Mouse (Mus musculus) ES-E14 (cell line): Measurements from ENCODE around the gene Gm29735. TPM values are rescaled to one million over a fixed set of nuclear protein-coding genes. Genes with fewer than 3 reads are reported as not detected.
"Not testable (repeated sequence)": the region's sequence is repeated elsewhere in the genome, so short reads cannot be mapped to it uniquely, and the experiment has no call there.

Source experiments
- DNase-seq: peaks from one replicate; pipeline ENCODE4 v3.0.0-alpha.2; 2013; ENCODE audit warnings: low read depth, low spot score
- H3K27ac ChIP-seq: 2 replicates; pipeline ENCODE4 v1.5.1; 2012; ENCODE audit warnings: low read depth, mild to moderate bottlenecking, low read length, moderate library complexity, mixed read lengths; ENCODE audit not compliant: poor library complexity, insufficient read depth, severe bottlenecking
- H3K36me3 ChIP-seq: 2 replicates; pipeline ENCODE4 v1.6.1; 2012; ENCODE audit warnings: mild to moderate bottlenecking, low read length, moderate library complexity, mixed read lengths; ENCODE audit not compliant: control insufficient read depth, poor library complexity, insufficient read depth, severe bottlenecking
- H3K4me1 ChIP-seq, 2 experiments: fragments of 150-350 bp in 1 of 2; sonication (generic) in 1 of 2; 2 replicates each; pipeline ENCODE4 v1.6.1; 2012; ENCODE audit warnings: low read length in 2 of 2, mild to moderate bottlenecking in 1 of 2, mixed read lengths in 1 of 2; ENCODE audit not compliant: control insufficient read depth in 2 of 2, insufficient read depth in 2 of 2, poor library complexity in 1 of 2
- H3K4me3 ChIP-seq, 2 experiments: fragments of 150-350 bp in 1 of 2; sonication (generic) in 1 of 2; 2 replicates each; pipeline ENCODE4 v1.5.1; 2012; ENCODE audit warnings: low read length in 2 of 2, low read depth in 1 of 2, mild to moderate bottlenecking in 1 of 2, mixed read lengths in 1 of 2; ENCODE audit not compliant: insufficient read depth in 1 of 2, poor library complexity in 1 of 2, severe bottlenecking in 1 of 2
- H3K9ac ChIP-seq: 2 replicates; pipeline ENCODE4 v1.6.1; 2012; ENCODE audit warnings: low read depth, mild to moderate bottlenecking, low read length, mixed read lengths; ENCODE audit not compliant: poor library complexity, insufficient read depth, severe bottlenecking
- H3K9me3 ChIP-seq: fragments of 150-350 bp; sonication (generic); 2 replicates; pipeline ENCODE4 v1.6.1; 2012; ENCODE audit warnings: low read depth, mild to moderate bottlenecking, low read length; ENCODE audit not compliant: control insufficient read depth, insufficient read depth
- CHD2 ChIP-seq: IDR thresholded peaks from 2 replicates; pipeline ENCODE4 v1.6.1; 2014; ENCODE audit warnings: mild to moderate bottlenecking, low read depth, low read length, inconsistent platforms
- HCFC1 ChIP-seq: IDR thresholded peaks from 2 replicates; pipeline ENCODE4 v1.6.1; 2012; ENCODE audit warnings: low read length, inconsistent platforms, borderline replicate concordance; ENCODE audit not compliant: insufficient read depth
- MAFK ChIP-seq: IDR thresholded peaks from 2 replicates; pipeline ENCODE4 v1.6.1; 2014; ENCODE audit warnings: mild to moderate bottlenecking, low read depth, low read length, inconsistent platforms; ENCODE audit not compliant: insufficient read depth
- ZC3H11A ChIP-seq: IDR thresholded peaks from 2 replicates; pipeline ENCODE4 v1.6.1; 2012; ENCODE audit warnings: low read depth, mild to moderate bottlenecking, inconsistent platforms, low read length, borderline replicate concordance
- ZNF384 ChIP-seq: IDR thresholded peaks from 2 replicates; pipeline ENCODE4 v1.6.1; 2012; ENCODE audit warnings: low read depth, low read length, inconsistent platforms
- in situ Hi-C, 2 experiments: fragments of 600-800 bp; cut with MboI; formaldehyde crosslinking; loops; one replicate each; pipeline ENCODE4 v1.15.1; 2025; ENCODE audit warnings: low sequenced_read_pairs in 2 of 2, inconsistent platforms in 1 of 2; ENCODE audit not compliant: unreplicated experiment in 2 of 2
- total RNA-seq: library from RNA; depleted of rRNA; stranded (reverse); fragments of 300-350 nt; gene quantifications from 2 replicates; pipeline ENCODE4 v1.2.3, GENCODE M21; 2012

Gm29735 gene
- total RNA-seq, 1 experiment = not detected

DNA sequence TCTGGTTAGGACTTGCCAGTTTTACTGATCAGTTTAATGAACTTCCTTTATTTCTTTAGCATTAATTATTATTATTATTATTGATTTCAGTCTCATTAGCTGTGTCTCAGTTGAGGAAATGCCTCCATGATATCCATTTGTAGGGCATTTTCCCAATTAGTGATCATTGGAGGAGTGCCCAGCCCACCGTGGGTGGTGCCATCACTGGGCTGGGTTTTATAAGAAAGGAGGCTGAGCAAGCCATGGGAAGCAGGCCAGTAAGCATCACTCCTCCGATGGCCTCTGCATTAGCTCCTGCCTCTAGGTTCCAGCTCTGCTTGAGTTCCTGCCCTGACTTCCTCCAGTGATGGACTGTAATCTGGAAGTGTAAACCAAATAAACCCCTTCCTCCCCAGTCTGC is 31.2 kb upstream of the Gm29735 start:
- TF ChIP-seq ZNF384 (no peak), MAFK (no peak)
- Histone ChIP-seq H3K9ac (no peak overlapping the region), H3K4me1 (no peaks in the 10 kb centered on the region), H3K9me3 (no peaks in the 10 kb centered on the region), H3K4me3 (no peak overlapping the region), H3K36me3 (no peaks in the 10 kb centered on the region), H3K27ac (no peak overlapping the region)
- DNase-seq = no peak
- in situ Hi-C loops = no loop called here

DNA sequence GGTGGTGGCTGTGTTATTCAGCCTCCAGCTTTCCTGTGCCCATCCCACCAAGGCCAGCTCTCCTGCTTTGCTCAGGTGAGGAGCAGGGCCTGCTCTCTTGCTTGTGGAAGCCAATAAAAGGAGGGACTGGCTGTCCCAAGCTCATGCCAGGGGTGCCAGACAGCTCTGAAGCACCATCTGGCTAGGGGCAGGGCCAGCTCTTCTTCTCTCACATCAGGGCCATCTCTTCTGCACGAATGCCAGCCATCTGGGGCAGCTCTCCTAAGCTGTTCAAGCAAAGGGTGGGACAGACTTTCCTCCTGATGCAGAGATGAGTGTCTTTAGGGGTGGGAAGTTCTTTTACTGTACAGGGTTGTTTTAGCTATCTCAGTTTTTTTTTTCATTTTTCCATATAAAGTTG is 24.1 kb upstream of the Gm29735 start:
- no peak for TF ChIP-seq MAFK
- no peak for TF ChIP-seq ZC3H11A
- TF ChIP-seq CHD2 = no peak
- TF ChIP-seq HCFC1 = no peak
- TF ChIP-seq ZNF384 = no peak
- DNase-seq = no peak
- no peaks in the 10 kb centered on the region for H3K9me3 ChIP-seq
- H3K36me3 ChIP-seq = no peaks in the 10 kb centered on the region
- H3K4me3 ChIP-seq = no peak overlapping the region
- in situ Hi-C loops = no loop called here
- H3K27ac ChIP-seq = no peak overlapping the region
- no peaks in the 10 kb centered on the region for H3K4me1 ChIP-seq
- H3K9ac ChIP-seq = no peak overlapping the region

DNA sequence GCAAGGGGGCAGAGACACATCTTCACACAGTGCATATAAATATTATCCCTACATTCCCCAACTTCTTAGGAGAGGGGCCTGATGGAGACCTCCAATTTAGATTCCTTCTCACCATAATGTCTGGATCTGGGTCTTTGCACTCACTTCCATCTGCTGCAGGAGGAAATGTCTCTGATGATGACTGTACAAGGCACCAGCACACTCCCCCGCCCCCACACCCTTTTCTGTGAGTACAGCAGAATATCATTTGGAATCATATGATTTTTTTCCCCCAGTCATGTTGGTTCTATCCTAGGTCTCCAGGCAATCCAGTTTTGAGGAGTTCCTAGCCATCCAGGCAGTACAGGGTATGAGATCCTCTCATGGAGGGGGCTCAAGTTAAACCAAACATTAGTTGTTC is 21.8 kb upstream of the Gm29735 start:
- TF ChIP-seq CHD2 = no peak
- TF ChIP-seq HCFC1 = no peak
- TF ChIP-seq ZC3H11A = no peak
- TF ChIP-seq MAFK = no peak
- no peak for TF ChIP-seq ZNF384

DNA sequence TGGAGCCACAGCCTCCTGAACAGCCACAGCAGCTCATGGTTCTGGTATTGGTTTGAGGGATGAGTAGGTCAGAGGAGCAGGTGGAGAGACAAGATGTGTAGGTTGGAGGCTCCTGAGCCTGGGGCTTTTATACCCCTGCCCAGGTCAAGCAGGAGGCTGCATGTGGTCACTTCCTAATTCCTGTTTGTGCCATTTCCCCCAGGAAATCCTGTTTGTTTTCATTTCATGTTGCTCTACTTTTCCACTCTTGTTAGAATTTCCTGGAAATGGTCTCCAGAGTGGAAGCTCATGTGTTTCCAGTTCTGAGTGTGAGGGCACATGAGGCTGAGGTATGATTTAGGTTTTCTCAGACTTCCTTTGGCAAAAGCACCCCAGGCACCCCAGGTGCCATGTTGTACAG is 19.0 kb upstream of the Gm29735 start, which contains the start of gene Krtap5-2:
Gene Krtap5-2 (minus strand): TSS at position 101 of the 400 bp plus-strand sequence.
- H3K4me1 ChIP-seq, H3K36me3 ChIP-seq, H3K4me3 ChIP-seq, DNase-seq, H3K9me3 ChIP-seq, H3K27ac ChIP-seq, H3K9ac ChIP-seq, in situ Hi-C loops: not testable (repeated sequence)

More for the DNA sequence above, 21.8 kb upstream of the Gm29735 start:
- no peak overlapping the region for H3K27ac ChIP-seq
- in situ Hi-C loops = no loop called here
- H3K36me3 ChIP-seq = no peaks in the 10 kb centered on the region
- no peak overlapping the region for H3K4me3 ChIP-seq
- H3K9ac ChIP-seq = no peak overlapping the region
- H3K4me1 ChIP-seq = no peaks in the 10 kb centered on the region
- DNase-seq = no peak
- H3K9me3 ChIP-seq = no peaks in the 10 kb centered on the region

DNA sequence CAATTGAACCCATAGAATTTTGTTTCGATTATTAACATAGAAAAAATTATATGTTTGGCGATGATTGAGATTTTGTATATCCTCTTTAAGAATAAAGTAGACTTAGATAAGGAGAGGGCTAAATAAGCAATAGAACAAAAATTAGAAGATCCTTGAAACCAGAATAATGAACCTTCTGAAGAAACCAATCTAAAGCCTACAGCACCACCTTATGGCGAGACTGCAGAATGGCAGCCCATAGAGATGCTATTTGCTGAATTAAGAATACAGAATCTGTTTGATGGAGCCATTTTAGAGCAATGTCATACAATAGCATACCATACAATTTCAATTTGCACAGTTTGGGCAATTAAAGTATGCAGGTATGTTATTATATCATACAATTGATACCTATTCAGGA is 12.9 kb upstream of the Gm29735 start:
- Histone ChIP-seq H3K27ac (no peak overlapping the region), H3K4me1 (no peaks in the 10 kb centered on the region), H3K4me3 (no peak overlapping the region), H3K9me3 (no peaks in the 10 kb centered on the region), H3K9ac (no peak overlapping the region), H3K36me3 (no peaks in the 10 kb centered on the region)
- TF ChIP-seq ZC3H11A (0 out of 2 replicates have a peak, but pooled peaks have one; percentile 29), ZNF384 (no peak), MAFK (no peak), CHD2 (no peak)
- in situ Hi-C loops = no loop called here
- peak; percentile 20 for DNase-seq

DNA sequence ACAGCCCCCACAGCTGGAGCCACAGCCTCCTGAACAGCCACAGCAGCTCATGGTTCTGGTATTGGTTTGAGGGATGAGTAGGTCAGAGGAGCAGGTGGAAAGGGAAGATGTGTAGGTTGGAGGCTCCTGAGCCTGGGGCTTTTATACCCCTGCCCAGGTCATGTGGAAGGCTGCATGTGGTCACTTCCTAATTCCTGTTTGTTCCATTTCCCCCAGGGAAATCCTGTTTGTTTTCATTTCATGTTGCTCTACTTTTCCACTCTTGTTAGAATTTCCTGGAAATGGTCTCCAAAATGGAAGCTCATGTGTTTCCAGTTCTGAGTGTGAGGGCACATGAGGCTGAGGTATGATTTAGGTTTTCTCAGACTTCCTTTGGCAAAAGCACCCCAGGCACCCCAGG is 8.7 kb upstream of the Gm29735 start, which contains the start of gene Gm4553:
Gene Gm4553 (minus strand): TSS at position 101 of the 400 bp plus-strand sequence.
- H3K36me3 ChIP-seq, in situ Hi-C loops: not testable (repeated sequence)

More for the DNA sequence above, 8.7 kb upstream of the Gm29735 start, which contains the start of gene Gm4553:
- not testable (repeated sequence) for H3K9me3 ChIP-seq, H3K4me1 ChIP-seq, H3K9ac ChIP-seq, H3K27ac ChIP-seq, DNase-seq, H3K4me3 ChIP-seq
